Mouse (Mus musculus) CH12.LX (cell line): ENCODE data around the gene Cenpu. TPM values are rescaled to one million over a fixed set of nuclear protein-coding genes. Genes with fewer than 3 reads are reported as not detected.

Experiments
- DNase-seq: peaks from one replicate; pipeline ENCODE4 v3.0.0-alpha.2; 2013; ENCODE audit errors: extremely low read depth
- H3K27ac ChIP-seq: 2 replicates; pipeline ENCODE4 v1.5.1; 2012; ENCODE audit warnings: low read depth, mild to moderate bottlenecking, control low read depth, moderate library complexity; ENCODE audit not compliant: insufficient read depth
- H3K27me3 ChIP-seq: replicated peaks from 2 replicates; pipeline ENCODE3; 2012; ENCODE audit warnings: inconsistent platforms
- H3K36me3 ChIP-seq, 2 experiments: replicated peaks in 1 of 2; 2 replicates each; pipeline versions ENCODE3 to v1.6.1; 2012; ENCODE audit warnings: inconsistent platforms in 1 of 2, low read length in 1 of 2, mild to moderate bottlenecking in 1 of 2, mixed read lengths in 1 of 2, moderate library complexity in 1 of 2; ENCODE audit not compliant: control insufficient read depth in 1 of 2, insufficient read depth in 1 of 2
- H3K4me1 ChIP-seq, 2 experiments: 2 replicates each; pipeline ENCODE4 v1.6.1; 2012; ENCODE audit warnings: inconsistent platforms in 1 of 2, moderate library complexity in 1 of 2; ENCODE audit not compliant: insufficient read depth in 2 of 2, control insufficient read depth in 1 of 2
- H3K4me2 ChIP-seq: 2 replicates; pipeline ENCODE4 v1.6.1; 2012; ENCODE audit warnings: low read depth, mild to moderate bottlenecking, control low read depth; ENCODE audit not compliant: poor library complexity, insufficient read depth, severe bottlenecking
- H3K4me3 ChIP-seq, 3 experiments: fragments of 150-350 bp in 1 of 3; sonication (generic) in 1 of 3; replicated peaks in 1 of 3; 2 replicates each; pipeline versions ENCODE3 to v1.5.1; 2011 to 2012; ENCODE audit warnings: low read depth in 2 of 3, low read length in 2 of 3, mild to moderate bottlenecking in 2 of 3, moderate library complexity in 2 of 3, control low read depth in 1 of 3, improper control_type of control experiment in 1 of 3, inconsistent platforms in 1 of 3, mixed read lengths in 1 of 3; ENCODE audit not compliant: poor library complexity in 1 of 3
- H3K79me2 ChIP-seq: replicated peaks from 2 replicates; pipeline ENCODE4 v1.6.1; 2012; ENCODE audit warnings: mild to moderate bottlenecking, moderate library complexity; ENCODE audit not compliant: control insufficient read depth, poor library complexity, insufficient read depth, severe bottlenecking; ENCODE audit errors: extremely low read depth
- H3K9ac ChIP-seq: 2 replicates; pipeline ENCODE4 v1.6.1; 2012; ENCODE audit warnings: low read depth, mild to moderate bottlenecking, control low read depth, moderate library complexity; ENCODE audit not compliant: insufficient read depth
- H3K9me3 ChIP-seq: replicated peaks from 2 replicates; pipeline ENCODE3; 2012; ENCODE audit warnings: low read length, inconsistent platforms, mixed read lengths
- CHD1 ChIP-seq: IDR thresholded peaks from 2 replicates; pipeline ENCODE4 v1.6.1; 2012; ENCODE audit warnings: low read depth, low read length, improper control_type of control experiment, inconsistent platforms
- CHD2 ChIP-seq: IDR thresholded peaks from 2 replicates; pipeline ENCODE4 v1.6.1; 2011; ENCODE audit warnings: low read length, improper control_type of control experiment
- E2F4 ChIP-seq: IDR thresholded peaks from 2 replicates; pipeline ENCODE4 v1.6.1; 2011; ENCODE audit warnings: low read depth, low read length, improper control_type of control experiment; ENCODE audit not compliant: insufficient replicate concordance
- EP300 ChIP-seq: IDR thresholded peaks from 2 replicates; pipeline ENCODE4 v1.6.1; 2011; ENCODE audit warnings: low read length, improper control_type of control experiment
- ETS1 ChIP-seq: conservative IDR thresholded peaks from 2 replicates; pipeline ENCODE4 v1.6.1; 2012; ENCODE audit warnings: low read depth, mild to moderate bottlenecking, inconsistent platforms, low read length, improper control_type of control experiment, moderate library complexity
- IRF4 ChIP-seq: IDR thresholded peaks from 2 replicates; pipeline ENCODE4 v1.6.1; 2014; ENCODE audit warnings: low read depth, mild to moderate bottlenecking, inconsistent platforms, low read length, improper control_type of control experiment
- MAX ChIP-seq: IDR thresholded peaks from 2 replicates; pipeline ENCODE4 v1.6.1; 2011; ENCODE audit warnings: low read length, improper control_type of control experiment
- MAZ ChIP-seq: IDR thresholded peaks from 2 replicates; pipeline ENCODE4 v1.6.1; 2012; ENCODE audit warnings: low read depth, mild to moderate bottlenecking, inconsistent platforms, low read length, improper control_type of control experiment, moderate library complexity
- MEF2A ChIP-seq: IDR thresholded peaks from 2 replicates; pipeline ENCODE4 v1.6.1; 2014; ENCODE audit warnings: low read depth, mild to moderate bottlenecking, inconsistent platforms, low read length, improper control_type of control experiment, borderline replicate concordance
- MXI1 ChIP-seq: IDR thresholded peaks from 2 replicates; pipeline ENCODE4 v1.6.1; 2011; ENCODE audit warnings: mild to moderate bottlenecking, low read depth, low read length, improper control_type of control experiment
- MYC ChIP-seq: IDR thresholded peaks from 2 replicates; pipeline ENCODE4 v1.6.1; 2011; ENCODE audit warnings: low read depth, mild to moderate bottlenecking, improper control_type of control experiment, low read length
- NELFE ChIP-seq: IDR thresholded peaks from 2 replicates; pipeline ENCODE4 v1.6.1; 2011; ENCODE audit warnings: low read depth, low read length, improper control_type of control experiment
- NRF1 ChIP-seq: IDR thresholded peaks from 2 replicates; pipeline ENCODE4 v1.6.1; 2014; ENCODE audit warnings: low read depth, mild to moderate bottlenecking, inconsistent platforms, low read length, improper control_type of control experiment, moderate library complexity
- PAX5 ChIP-seq: IDR thresholded peaks from 2 replicates; pipeline ENCODE4 v1.6.1; 2012; ENCODE audit warnings: low read length, inconsistent platforms, mixed read lengths
- POLR2A ChIP-seq: IDR thresholded peaks from 2 replicates; pipeline ENCODE4 v1.6.1; 2011; ENCODE audit warnings: low read depth, mild to moderate bottlenecking, improper control_type of control experiment, low read length
- RCOR1 ChIP-seq: conservative IDR thresholded peaks from 2 replicates; pipeline ENCODE4 v1.6.1; 2012; ENCODE audit warnings: low read depth, mild to moderate bottlenecking, inconsistent platforms, low read length, improper control_type of control experiment
- SMC3 ChIP-seq: IDR thresholded peaks from 2 replicates; pipeline ENCODE4 v1.6.1; 2011; ENCODE audit warnings: low read depth, low read length, improper control_type of control experiment
- TBP ChIP-seq: conservative IDR thresholded peaks from 2 replicates; pipeline ENCODE4 v1.6.1; 2011; ENCODE audit warnings: low read depth, low read length, improper control_type of control experiment
- TCF12 ChIP-seq: IDR thresholded peaks from 2 replicates; pipeline ENCODE4 v1.6.1; 2014; ENCODE audit warnings: low read depth, mild to moderate bottlenecking, inconsistent platforms, low read length, improper control_type of control experiment
- UBTF ChIP-seq: IDR thresholded peaks from 2 replicates; pipeline ENCODE4 v1.6.1; 2012; ENCODE audit warnings: low read depth, mild to moderate bottlenecking, inconsistent platforms, low read length, improper control_type of control experiment, moderate library complexity
- ZMIZ1 ChIP-seq: IDR thresholded peaks from 2 replicates; pipeline ENCODE4 v1.6.1; 2012; ENCODE audit warnings: low read depth, mild to moderate bottlenecking, inconsistent platforms, low read length, improper control_type of control experiment
- dilution Hi-C: fragments of 300-500 bp; cut with MboI; formaldehyde crosslinking; loops from 2 replicates; pipeline ENCODE4 v1.14.3; 2020; ENCODE audit warnings: low sequenced_read_pairs; ENCODE audit not compliant: extremely low pct_unique_long_range_greater_than_20kb, extremely low pct_ligation_motif_present
- in situ Hi-C: fragments of 300-500 bp; cut with MboI; formaldehyde crosslinking; loops from 3 replicates; pipeline ENCODE4 v1.14.3; 2019; ENCODE audit warnings: low sequenced_read_pairs, low pct_ligation_motif_present, low pct_unique_long_range_greater_than_20kb, mixed read lengths
- polyA plus RNA-seq: library from polyadenylated mRNA; unstranded; fragments of >175 nt; gene quantifications from 2 replicates; pipeline ENCODE4 v1.2.1, GENCODE M21; 2012; ENCODE audit warnings: low read depth; ENCODE audit not compliant: insufficient read length
- total RNA-seq, 2 experiments: library from RNA; depleted of rRNA; stranded (reverse); fragments of 300-350 nt in 1 of 2; fragments of >200 nt in 1 of 2; gene quantifications; 2 replicates each; pipeline ENCODE4 v1.2.3; 2012 to 2014

The Cenpu gene
- total and polyA plus RNA-seq, 3 experiments = 7.8 to 27.7 (median 26.8) TPM

DNA sequence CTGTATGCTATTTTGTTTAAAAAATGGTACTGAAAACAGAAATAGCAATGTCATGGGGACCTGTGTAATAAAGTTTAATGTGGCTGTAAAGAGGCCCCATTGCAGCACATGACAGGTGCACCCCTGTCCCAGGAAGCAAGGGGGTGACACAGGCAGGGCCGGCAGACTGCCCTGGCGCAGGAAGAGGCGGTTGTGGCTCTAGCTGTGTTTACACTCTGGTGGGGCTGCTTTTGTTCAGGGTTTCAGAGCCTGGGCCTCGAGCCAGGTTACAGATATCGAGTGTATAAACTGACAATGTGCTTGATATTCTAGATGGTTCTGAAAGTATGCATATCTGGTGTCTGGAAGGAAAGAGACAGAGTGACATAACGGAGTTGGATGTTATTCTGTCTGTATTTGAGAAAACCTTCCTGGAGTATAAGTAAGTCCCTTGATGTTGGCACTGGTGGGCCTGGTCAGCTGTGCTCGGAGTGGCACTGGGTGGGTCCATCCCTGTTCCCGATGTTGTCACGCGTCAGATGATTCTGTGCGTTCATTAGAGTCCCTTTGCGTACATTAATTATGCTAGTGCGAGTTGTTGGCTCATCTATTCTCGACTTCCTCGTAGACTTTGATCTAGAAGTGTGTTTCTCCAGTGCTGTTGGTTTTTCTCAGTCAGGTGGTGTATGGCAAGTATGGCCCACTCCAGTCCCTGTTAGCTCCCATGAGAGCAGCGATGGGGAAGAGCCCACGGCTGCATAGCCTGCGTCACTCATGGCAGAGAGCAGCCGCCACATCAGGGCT lies 18.0 kb downstream of the Cenpu start:
- no peak overlapping the region for H3K4me2 ChIP-seq
- H3K36me3 ChIP-seq = peaks cover 26 to 64% of the 10 kb centered on the region in 2 experiments
- no peaks in the 10 kb centered on the region for H3K9me3 ChIP-seq
- in situ Hi-C loops = loop anchor here (25.0 kb wide), 1 partner anchor 817 kb away; no protein-coding TSS in a partner anchor
- H3K9ac ChIP-seq = no peak overlapping the region
- H3K79me2 ChIP-seq = no peaks in the 10 kb centered on the region
- DNase-seq = no peak
- TF ChIP-seq MAZ (no peak), TCF12 (no peak), IRF4 (no peak), ETS1 (no peak), MXI1 (no peak), EP300 (no peak), MYC (no peak), MAX (no peak), RCOR1 (no peak), NELFE (no peak)
- no peak overlapping the region for H3K4me3 ChIP-seq
- dilution Hi-C loops = no loop called here
- H3K4me1 ChIP-seq = peaks cover 0 to 24% of the 10 kb centered on the region in 2 experiments; a peak in 2 of 4 replicates
- no peak overlapping the region for H3K27ac ChIP-seq
- no peaks in the 10 kb centered on the region for H3K27me3 ChIP-seq

DNA sequence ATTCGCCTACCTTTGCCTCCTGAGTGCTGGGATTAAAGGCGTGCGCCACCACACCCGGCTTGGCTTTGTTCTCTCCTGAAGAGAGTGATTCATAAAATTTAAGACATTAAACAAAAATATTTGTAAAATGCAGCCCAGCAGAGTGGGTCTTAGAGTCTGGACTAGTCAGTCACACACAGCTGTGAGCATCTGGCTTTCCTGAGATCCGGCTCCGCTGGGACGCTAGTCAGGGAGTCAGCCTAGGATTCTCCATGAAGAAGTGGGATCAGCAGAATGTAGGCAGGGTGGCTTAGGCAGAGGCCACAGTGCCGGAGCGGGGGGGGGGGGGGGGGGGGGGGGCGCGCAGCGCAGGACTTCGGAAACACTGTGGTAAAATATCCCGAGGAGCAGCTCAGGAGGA lies 18.8 kb downstream of the Cenpu start:
- Histone ChIP-seq H3K4me1 (peaks cover 0 to 26% of the 10 kb centered on the region in 2 experiments; a peak in 2 of 4 replicates), H3K27me3 (no peaks in the 10 kb centered on the region), H3K4me2 (no peak overlapping the region), H3K36me3 (peaks cover 24 to 65% of the 10 kb centered on the region in 2 experiments), H3K9me3 (no peaks in the 10 kb centered on the region), H3K79me2 (no peaks in the 10 kb centered on the region), H3K4me3 (no peak overlapping the region), H3K9ac (no peak overlapping the region), H3K27ac (no peak overlapping the region)
- DNase-seq = no peak
- in situ Hi-C loops (loop anchor here (25.0 kb wide), 1 partner anchor 817 kb away; no protein-coding TSS in a partner anchor), dilution Hi-C loops (no loop called here)
- TF ChIP-seq PAX5 (no peak), POLR2A (no peak), EP300 (no peak), ETS1 (no peak), CHD2 (no peak), UBTF (no peak), NRF1 (no peak), SMC3 (no peak), CHD1 (no peak), ZMIZ1 (no peak), MEF2A (no peak), E2F4 (no peak), TBP (no peak)
